Mouse (Mus musculus) urinary bladder, postnatal 10 days (tissue): Measurements from ENCODE around the gene Pum1.

Source experiments
- DNase-seq: peaks from one replicate; pipeline ENCODE4 v3.0.0; 2022; ENCODE audit warnings: low spot score

Gene Pum1

DNA sequence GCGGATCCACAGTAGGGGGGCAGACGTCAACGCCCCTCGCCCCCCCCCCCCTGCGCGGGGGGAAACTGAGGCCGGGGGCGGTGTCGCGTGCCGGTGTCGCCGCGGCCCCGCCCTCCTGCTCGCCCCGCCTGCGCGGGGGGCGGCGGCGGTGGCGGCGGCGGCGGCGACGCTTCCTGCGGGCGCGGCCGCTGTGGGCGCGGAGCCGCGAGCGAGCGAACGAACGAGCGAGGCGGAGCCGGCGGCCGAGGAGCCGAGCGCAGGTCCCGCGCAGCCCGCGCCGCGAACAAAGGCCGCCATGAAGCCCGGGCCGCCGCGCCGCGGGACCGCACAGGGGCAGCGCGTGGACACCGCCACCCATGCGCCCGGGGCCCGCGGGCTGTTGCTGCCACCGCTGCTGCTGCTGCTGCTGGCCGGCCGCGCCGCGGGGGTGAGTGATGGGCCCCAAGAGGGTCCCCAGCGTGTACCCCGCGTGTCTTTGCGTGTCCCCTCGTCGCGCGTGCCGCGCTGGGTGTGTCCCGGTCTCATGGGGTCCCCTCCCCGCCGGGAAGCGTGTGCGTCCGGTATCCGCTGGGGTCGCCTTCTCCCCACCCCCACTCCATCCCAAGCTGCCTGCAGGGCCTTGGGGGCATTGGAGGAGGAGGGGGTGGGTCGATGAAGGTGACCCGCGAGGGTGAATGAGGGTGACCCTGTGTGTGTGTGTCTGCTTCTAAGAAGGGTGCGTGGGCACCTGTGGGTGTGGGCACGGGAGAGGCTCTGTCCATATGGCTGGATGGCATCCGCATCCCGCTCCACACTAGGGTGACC lies 129.5 kb downstream of the Pum1 start, which contains the start of gene Sdc3:
Sdc3 (plus strand) TSS at position 162 of the 804 bp plus-strand sequence.
- no peak for DNase-seq

DNA sequence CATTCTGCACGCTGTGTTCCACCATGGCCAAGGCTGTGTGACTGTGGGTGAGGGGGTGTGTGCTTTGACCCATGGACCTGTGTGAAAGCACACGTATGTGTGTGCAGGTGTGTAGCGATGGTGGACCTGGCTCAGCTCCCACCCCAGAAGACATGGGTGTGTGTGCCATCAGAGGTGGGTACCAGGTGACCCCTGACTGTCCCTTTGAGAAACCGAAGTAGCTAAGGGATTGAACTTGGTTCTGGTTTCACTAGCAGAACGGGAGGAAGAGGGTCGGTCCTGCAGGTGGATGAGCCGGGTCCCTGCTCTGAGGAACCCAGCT lies 130.0 kb downstream of the Pum1 start:
- no peak for DNase-seq

DNA sequence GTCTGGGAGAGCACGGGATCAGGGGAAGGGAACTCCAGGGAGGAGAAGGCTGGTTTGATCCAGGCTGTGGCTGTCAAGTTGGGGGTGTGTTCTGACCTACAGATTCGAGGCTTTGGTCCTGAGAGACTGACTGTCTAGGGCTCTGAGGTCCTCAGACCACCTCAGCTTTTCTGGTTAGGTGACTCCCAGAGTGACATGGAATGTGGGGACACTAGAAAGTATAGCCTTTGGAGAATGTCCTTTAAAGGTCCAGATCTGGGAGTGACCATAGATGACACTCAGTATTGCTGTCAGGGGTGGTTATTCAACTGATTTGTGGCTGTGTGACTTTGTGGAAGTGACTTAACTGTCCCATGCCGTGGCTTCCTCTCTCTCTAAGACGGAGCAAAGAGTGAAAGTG lies 131.7 kb downstream of the Pum1 start:
- DNase-seq, result no peak

DNA sequence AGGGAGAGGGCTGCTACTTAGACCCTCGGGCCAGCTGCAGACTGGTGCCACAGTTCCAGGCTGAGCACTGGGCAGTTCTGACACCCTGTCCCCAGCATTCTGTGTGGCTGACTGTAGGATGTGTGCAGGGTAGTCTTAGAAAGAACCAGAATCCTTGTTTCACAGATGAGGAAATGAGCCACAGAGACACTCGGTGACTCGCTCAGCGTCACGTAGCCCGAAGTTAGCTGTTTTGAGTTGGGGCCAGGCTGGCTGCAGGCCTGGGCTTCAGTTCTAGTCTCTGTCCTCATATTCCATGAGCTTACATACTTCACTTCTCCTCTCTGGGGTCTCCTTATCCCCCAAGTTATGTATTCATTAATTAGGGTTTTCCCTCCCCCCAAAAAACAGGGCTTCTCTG lies 132.8 kb downstream of the Pum1 start:
- no peak for DNase-seq

DNA sequence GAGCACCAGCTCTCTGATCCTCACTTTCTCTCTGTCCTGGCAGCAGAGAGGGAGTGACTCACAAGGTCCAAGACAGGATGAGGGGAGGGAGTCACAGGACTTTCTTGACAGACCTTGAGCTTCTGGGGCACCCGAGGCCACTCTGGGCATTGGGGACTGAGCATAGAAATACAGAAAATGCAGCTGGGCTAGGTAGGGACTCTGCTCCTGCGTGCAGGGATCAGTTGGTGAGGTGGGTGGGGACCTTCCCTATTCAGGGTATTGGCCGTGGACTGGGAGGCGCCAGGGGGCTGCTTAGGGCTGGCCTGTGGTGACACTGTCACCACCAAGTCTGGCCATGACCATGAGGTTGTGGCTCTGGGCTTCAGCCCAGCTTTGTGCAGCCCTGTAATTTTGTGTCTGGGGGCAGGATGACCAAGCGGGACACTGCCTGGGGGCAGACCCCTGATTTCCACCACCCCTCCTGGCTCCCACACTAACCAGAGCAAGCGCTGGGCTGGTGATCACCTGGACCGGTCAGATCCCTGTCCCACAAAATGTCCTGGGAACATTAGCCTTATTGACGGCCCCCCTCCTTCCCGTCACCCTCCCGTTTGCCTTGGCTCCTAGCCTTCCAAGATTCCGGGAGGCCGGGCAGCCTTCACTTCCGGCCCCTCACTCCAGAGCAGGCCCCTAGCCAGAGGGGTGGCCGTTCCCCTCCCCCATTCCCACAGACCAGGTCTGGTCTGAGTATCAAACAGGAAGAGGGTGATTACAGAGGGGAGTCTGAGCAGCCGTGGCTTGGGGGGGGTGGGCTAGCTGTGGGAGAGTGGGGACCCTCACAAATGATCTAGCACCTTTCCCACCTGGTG lies 134.3 kb downstream of the Pum1 start:
- DNase-seq, result no peak

DNA sequence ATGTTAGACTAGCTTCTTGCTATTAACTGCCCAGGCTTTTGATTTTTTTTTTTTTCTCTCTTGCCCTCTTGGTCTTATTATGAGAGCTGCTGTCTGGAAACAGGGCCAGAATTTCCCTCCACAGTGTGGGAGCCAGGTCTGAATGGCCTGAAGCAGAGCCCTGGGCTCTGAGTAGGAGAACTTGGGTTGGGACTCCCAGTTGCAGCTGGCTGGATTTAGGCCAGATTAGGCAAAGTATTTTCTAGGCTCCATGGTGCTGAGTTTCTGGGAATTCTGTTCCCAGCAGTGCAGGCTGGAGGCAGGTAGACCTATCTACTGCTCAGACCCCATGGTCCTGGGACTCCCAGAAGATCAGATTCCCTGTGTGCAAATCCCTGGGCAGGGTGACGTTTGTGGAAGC lies 135.3 kb downstream of the Pum1 start:
- DNase-seq, result no peak

DNA sequence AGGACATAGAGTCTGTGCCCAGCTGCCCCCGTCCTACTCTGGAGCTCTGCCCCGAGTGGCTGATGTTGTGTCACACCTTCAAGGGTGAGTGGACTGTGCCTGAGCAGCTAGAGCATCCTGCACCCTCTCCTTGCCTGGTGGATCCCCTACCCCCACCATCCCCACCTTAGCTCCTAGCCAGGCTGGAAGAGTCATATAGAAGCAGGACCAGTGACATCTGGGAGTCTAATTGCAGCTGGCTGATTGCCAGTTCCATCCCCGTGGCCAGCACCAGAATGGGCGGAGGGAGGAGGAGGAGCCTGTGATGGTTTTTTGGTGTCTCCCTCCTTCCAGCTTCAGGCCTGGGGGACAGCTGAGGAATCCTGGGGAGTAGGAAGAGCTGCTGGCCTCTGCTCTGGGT lies 136.0 kb downstream of the Pum1 start:
- no peak for DNase-seq

DNA sequence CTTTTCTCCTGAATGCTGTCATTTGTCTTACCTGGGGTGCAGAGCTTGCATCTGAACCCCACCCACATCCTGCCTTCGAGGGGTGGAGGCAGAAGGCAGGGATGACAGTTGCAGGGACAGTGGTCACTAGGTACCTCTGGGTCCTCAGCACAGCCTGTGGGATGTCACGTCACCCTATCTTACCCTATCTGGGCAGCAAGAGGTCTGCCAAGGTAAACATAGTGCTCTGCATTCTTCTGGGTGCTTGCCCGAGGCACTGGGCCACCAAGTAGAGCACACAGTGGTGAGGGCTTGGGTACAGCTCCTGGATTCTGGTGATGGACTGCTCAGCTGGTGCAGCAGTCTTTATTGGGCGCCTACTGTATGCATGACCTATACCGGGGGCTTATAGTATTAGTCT lies 136.5 kb downstream of the Pum1 start:
- DNase-seq, result no peak

DNA sequence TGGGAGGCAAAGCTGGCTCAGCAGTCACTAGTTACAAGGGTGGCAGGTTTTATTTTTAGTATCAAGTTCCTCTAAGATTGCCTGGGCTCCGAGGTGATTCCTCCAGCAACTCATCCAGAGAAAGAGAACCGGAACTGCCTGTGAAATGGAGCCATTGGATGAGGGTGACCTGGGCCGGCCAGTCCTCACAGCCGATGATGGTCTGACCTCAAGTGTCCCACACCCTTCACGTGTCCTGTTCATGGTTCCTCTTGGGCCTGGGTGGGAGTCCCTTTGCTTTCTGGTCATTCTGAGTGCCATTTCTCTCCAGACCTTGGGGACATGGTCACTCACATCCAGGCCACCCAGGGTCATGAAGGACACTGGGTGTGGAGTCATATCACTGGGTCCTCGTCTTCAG lies 137.0 kb downstream of the Pum1 start:
- no peak for DNase-seq

DNA sequence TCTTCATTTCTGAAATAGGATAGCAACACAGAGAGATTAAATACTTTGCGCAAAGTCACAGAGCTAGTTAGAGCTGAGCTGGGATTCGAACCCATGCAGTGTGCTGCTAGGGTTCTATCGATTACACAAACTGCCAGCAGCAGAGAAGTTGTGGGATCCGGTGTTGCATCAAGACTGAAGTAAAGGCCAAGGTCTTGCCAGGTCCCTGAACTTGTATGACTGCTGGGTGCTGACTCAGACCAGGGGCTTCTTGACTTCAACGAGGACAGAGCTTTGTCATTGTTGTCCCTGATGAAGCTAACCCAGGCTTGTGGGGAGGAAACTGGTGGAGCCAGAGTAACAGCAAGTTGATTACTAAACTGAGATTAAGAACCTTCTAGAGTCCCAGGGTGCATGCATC lies 138.1 kb downstream of the Pum1 start:
- DNase-seq, result no peak

DNA sequence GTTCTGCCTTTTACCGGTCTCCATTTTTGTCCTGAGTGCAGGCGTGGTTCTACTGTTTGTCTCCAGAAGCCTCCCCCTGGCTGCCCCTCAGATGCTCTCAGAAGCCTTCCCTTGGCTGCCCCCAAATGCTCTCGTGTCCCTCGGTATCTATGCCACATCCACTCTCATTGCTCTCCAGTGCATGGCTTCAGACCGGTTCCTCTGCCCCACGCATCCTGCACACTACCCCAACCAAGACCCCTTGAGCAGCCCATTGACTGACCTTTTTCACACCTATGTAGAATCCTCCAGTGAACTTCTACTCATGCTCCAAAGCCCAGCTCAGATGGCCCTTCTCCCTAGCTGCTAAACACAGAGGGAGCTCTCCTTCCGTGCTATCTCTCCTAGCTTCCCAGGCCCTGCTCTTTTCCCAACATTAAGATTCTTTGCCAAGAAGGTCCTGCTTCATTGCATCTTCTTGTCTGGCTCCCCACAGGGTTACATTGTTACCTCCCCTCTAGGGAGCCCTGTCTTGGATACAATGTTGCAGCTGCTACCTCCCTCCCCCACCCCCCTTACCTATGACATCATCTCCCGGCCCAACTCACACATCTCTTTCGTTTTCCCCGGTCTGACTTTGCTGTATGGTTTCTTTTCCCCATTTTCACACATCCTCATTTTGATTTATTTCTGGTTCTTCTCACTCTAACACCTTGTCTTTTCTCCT lies 138.7 kb downstream of the Pum1 start:
- no peak for DNase-seq

DNA sequence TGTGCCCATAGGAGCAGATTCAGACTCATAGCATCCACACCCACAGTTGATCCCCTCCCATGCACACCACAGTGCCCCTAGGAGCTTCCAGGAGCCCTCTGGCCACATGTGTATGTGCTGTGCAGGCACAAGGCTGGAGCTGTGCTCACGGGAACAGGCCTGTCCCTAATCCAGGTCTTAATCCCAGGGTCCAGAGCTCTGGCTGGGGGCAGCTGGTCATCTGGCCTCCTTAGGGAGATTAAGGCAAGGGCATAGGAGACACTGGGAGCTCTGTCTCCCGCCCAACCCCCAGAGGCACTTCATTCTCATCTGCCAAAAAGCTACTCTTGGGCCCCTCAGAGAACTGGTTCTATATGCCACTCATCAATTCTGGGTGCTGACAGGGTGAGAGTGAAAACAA lies 140.5 kb downstream of the Pum1 start:
- no peak for DNase-seq

DNA sequence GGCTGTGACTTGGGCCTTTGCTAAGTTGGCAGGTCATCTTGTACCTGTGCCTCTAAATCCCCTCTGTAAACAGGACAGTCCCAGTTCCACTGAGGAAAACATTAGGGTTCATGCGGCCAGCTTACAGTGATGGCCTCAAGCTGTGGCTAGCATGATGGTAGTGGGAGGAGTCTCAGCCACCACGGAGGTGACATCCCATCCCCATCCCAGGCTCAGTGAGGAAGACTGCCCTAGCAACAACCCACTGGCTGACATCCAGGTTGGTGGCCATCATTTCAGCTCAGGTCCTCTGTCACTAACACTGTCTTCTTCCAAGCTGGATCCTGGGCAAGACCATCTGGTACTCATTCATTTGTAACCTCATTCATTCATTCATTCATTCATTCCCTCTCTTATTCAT lies 141.2 kb downstream of the Pum1 start:
- DNase-seq, result no peak

DNA sequence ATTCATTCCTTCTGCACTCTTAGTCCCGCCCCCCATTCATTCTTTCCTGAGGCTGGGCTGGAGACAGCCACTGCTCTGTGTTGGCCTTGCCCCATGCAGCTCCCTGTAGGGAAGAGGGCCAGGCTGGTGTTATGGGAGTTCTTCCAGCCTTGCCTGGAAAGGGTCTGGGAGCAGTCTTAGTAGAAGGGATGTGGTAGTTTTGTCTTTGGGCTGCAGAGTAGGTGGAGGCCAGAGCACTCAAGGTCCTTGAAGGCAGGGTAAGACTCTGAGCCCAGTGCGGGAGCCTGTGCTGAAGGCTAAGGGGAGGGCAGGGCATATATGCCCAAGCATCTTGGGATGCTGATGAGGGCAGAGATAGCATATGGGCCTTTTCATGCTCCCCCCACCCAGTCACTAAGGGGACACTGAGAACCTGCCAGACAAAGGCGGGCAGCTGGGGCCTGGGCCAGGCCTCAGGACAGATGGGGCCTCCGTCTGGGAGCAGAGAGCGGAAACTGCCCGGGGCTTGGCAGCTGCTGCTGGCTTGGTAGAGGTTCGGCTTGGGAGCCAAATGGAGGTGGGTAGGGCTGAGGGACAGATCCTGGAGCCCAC lies 141.7 kb downstream of the Pum1 start:
- no peak for DNase-seq

DNA sequence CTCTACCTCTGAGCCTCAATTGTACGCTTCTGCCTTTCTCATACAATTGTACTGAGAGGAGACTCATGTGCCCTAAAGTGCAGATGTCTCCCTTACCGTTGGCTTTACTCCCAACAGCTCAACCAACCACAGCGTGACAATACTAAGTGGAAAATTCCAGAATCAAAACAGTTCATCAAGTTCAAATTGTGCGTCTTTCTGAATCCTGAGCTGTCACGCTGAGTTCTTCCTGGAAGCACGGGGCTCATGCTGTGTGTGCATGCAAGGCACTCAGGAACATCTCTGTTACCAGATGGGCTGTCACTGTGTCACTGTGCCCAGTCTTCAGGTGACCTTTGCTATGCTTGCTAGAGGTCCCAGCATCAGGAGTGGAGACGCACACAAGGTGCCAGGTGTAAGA lies 142.6 kb downstream of the Pum1 start:
- no peak for DNase-seq

DNA sequence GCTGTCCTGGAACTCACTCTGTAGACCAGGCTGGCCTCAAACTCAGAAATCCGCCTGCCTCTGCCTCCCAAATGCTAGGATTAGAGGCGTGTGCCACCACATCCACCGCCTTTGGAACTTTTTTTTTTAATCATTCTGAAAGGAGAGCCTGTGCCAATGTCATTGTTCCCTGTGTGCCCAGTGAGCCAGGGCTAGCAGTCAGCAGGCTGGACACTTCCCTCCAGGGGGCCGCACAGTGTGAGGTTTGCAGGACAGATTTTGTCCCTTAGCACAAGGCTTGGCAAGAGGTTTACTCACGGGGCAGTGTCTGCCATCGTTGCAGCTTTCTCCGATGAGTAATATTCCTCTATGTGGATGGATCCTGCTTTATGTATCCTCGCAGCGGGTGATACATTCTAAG lies 143.6 kb downstream of the Pum1 start:
- DNase-seq, result no peak

DNA sequence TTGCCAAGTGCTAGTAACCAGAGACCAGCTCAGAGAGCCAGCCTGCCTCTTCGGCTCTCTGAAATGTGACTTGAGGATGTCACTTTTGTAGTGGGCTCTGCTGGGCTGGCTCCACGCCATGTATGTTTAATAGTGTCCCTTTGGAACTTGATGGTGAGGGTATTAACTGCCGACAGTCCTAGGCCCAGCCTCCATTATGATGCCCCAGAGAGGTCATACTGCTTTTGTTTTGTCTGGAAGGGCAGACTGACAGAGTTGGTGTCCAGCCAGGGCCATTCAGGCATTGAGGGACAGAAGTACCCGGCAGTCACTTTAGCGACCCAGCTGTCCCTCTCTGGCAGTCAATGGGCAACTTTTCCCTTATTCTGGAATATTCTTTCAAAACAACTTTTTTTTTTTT lies 146.7 kb downstream of the Pum1 start:
- no peak for DNase-seq

DNA sequence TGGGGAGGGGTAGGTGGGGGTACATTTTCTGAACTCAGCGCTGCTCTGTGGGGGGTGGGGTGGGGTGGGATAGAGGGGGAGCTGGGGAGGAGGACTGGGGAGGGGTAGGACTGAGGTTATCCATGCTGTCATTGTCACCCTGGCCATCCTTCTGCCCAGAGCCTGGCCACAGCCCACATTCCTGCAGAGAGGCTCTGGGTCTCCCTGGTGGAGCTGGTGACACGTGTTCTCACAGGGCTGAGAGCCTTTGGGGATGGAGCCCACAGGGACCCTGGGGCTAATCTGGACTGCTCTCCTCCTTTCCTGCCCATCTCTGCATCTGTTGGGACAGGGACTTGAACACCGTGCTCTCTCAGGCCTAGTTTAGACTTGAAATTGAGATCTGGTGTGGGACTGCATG lies 147.7 kb downstream of the Pum1 start:
- no peak for DNase-seq

DNA sequence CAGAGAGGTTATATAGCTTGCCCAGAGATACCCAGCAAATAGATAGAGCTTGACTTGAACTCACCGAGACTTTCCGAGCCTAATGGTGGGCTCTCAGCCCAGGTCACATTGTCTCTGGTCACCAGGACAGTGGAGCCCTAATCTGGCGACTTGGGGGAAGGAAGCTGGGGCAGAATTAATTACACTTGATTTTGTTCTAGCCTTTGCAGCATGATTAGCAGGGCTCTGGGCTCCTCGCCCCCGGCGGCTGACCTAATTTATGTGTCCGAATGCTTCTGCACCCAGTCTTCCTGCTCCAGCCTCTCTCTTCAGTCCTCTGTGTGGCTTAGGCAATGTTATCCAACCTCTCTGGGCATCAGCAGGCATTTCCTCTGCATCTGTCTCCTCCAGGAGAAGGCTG lies 148.3 kb downstream of the Pum1 start:
- no peak for DNase-seq

DNA sequence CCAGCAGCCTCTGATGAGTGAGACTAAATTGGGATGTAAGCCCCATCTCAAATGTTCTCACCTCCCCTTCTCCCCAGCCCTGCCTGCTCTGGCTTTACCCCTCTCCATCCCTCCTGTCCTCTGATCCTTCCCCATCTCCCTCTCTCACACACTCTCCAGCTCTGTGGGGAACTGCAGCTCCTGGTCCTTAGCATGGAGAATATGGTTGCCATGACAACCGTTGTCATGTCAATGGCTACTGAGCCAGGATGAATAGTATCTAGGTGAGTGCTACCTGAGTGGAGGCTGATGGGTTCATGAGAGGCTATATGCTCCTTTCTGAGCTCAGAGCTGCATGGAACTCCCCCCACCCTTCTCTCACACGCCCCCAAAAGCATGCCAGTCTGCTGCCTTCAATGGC lies 150.8 kb downstream of the Pum1 start:
- no peak for DNase-seq

DNA sequence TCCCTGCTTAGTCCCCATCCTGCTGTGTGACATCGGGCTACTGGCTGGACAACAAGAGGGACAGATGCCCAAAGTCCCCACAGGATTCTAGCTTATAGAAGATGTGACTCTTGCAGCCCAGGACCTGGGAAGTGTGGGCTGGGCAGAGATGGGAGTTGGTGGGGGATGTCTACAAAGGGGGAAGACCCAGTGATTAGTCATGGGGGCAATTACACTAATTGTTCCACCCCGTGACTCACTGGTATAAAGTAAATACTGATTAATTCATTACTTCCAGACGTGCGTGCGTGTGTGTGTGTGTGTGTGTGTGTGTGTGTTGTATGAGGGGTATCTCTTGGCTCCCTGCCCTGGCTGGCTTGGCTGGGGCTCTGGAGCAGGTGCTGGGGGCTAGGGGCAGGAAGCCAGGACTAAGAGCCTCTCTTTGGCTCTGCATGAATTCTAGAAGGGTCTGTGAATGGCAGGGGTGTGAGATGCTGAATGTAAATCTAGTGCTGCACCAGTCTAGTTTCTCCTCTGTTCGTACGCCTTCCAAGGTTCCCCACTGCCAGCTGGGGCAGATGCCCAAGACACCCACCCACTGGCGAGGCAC lies 151.7 kb downstream of the Pum1 start:
- DNase-seq, result no peak

DNA sequence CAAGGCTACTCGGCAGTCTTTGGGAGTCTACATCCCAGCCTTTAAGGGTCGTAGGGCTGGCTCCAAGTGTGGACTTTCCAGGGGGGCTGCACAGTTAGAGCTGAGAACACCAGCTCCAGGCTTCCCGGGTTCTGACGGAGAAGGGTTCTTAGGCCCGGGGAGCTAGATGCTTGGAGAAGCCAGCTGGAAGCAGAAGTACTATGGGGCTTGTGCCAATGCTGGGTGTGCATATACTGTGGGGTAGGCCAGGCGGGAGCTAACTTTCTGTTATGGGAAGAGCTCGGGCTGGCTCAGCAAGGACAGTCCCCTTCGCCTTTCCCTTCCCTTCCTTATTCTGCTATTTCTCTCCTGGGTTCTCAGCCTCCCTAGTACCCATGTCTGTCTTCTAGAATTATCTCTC lies 152.7 kb downstream of the Pum1 start:
- DNase-seq, result no peak
